Mouse (Mus musculus): ENCODE measurements at regions not wholly inside any gene's neighbourhood (a gene's known extent, or its start where the extent isn't known, plus 50 kb on each side); places are given as distances from the start of the nearest gene placed in this dataset.

DNA sequence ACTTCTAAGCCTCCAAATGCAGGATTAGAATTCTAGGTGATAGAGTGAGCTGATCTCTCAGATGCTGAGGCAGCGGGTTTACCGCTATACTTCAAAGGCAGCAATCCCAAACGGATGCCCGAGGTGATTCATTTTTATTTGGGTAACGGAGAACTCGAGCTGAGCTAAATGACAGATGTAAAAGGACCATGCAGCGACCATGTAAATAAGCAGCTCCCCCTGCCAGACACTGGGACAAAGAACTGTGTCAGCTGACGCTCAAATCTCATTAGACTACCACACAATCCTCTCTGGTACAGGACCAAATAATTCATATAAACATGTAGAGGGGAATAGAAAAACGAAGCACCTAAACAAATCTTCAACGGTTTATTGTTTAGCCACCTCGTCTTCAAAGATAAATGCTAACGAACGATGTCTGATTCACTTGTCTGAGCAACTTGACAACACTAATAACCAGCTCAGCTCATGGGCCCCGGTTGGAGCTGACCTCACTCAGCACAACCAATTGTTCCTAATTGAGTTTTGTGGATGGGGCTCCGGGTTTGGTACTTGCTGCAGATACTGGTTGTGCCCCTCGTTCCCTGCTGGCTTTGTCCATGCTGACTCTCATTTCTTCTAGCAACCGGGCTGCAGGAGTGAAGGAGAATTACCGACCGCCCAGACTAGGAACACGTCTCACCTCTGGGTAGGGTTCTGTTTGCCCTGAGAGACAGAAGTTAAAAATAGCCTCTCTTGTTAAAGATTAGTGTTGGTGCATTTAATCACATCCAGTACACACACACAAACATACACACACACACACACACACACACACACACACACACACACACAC lies 92.6 kb upstream of the Btg1 start:
- no peaks in the 10 kb centered on the region for H3K27me3 ChIP-seq (ENCODE audit: insufficient read depth, low read length)
- H3K36me3 ChIP-seq (ENCODE audit: insufficient read depth, low read length): no peaks in the 10 kb centered on the region
- H3K4me1 ChIP-seq (replicated peaks; ENCODE audit: low read depth, low read length): no peaks in the 10 kb centered on the region
- TF ChIP-seq NANOG (IDR thresholded peaks at IDR 0.05; ENCODE audit: borderline replicate concordance, low read length) (no peak), CTCF (conservative IDR thresholded peaks at IDR 0.05; ENCODE audit: low read length) (no peak), POU5F1 (IDR thresholded peaks at IDR 0.05; ENCODE audit: borderline replicate concordance, low read length) (no peak)
- peaks cover 3% of the 10 kb centered on the region; the same call in 1 of the 2 replicates for H3K9me3 ChIP-seq (ENCODE audit: low read length)
- no peak overlapping the region for H3K4me3 ChIP-seq (replicated peaks; ENCODE audit: low read length)

GRCm38 (mm10) chr10:96527864-96528263 lies 88.9 kb upstream of the Btg1 start:
- Histone ChIP-seq H3K4me3 (replicated peaks; ENCODE audit: low read length) (no peak overlapping the region), H3K4me1 (replicated peaks; ENCODE audit: low read depth, low read length) (no peaks in the 10 kb centered on the region), H3K27me3 (ENCODE audit: insufficient read depth, low read length) (no peaks in the 10 kb centered on the region), H3K9me3 (ENCODE audit: low read length) (peaks cover 3% of the 10 kb centered on the region; the same call in 1 of the 2 replicates), H3K36me3 (ENCODE audit: insufficient read depth, low read length) (no peaks in the 10 kb centered on the region)
- TF ChIP-seq CTCF (conservative IDR thresholded peaks at IDR 0.05; ENCODE audit: low read length) (no peak), POU5F1 (IDR thresholded peaks at IDR 0.05; ENCODE audit: borderline replicate concordance, low read length) (no peak), NANOG (IDR thresholded peaks at IDR 0.05; ENCODE audit: borderline replicate concordance, low read length) (no peak)

- Histone ChIP-seq H3K36me3 (ENCODE audit: insufficient read depth, low read length) (no peaks in the 10 kb centered on the region), H3K9me3 (ENCODE audit: low read length) (no peaks in the 10 kb centered on the region), H3K4me1 (replicated peaks; ENCODE audit: low read depth, low read length) (no peaks in the 10 kb centered on the region), H3K4me3 (replicated peaks; ENCODE audit: low read length) (no peak overlapping the region), H3K27me3 (ENCODE audit: insufficient read depth, low read length) (no peaks in the 10 kb centered on the region)
- no peak for TF ChIP-seq NANOG (IDR thresholded peaks at IDR 0.05; ENCODE audit: borderline replicate concordance, low read length)
- TF ChIP-seq POU5F1 (IDR thresholded peaks at IDR 0.05; ENCODE audit: borderline replicate concordance, low read length): no peak
- no peak for TF ChIP-seq CTCF (conservative IDR thresholded peaks at IDR 0.05; ENCODE audit: low read length)
Measured at GRCm38 (mm10) chr10:96534547-96535124, 82.2 kb upstream of the Btg1 start.

- H3K27me3 ChIP-seq (ENCODE audit: insufficient read depth, low read length): no peaks in the 10 kb centered on the region
- TF ChIP-seq POU5F1 (IDR thresholded peaks at IDR 0.05; ENCODE audit: borderline replicate concordance, low read length) (no peak), CTCF (conservative IDR thresholded peaks at IDR 0.05; ENCODE audit: low read length) (no peak), NANOG (IDR thresholded peaks at IDR 0.05; ENCODE audit: borderline replicate concordance, low read length) (no peak)
- H3K9me3 ChIP-seq (ENCODE audit: low read length): no peaks in the 10 kb centered on the region
- no peaks in the 10 kb centered on the region for H3K36me3 ChIP-seq (ENCODE audit: insufficient read depth, low read length)
- no peak overlapping the region for H3K4me3 ChIP-seq (replicated peaks; ENCODE audit: low read length)
- H3K4me1 ChIP-seq (replicated peaks; ENCODE audit: low read depth, low read length): no peaks in the 10 kb centered on the region
Measured at GRCm38 (mm10) chr10:96535461-96535860, 81.3 kb upstream of the Btg1 start.

- Histone ChIP-seq H3K4me3 (replicated peaks; ENCODE audit: low read length) (no peak overlapping the region), H3K27me3 (ENCODE audit: insufficient read depth, low read length) (no peaks in the 10 kb centered on the region), H3K9me3 (ENCODE audit: low read length) (no peaks in the 10 kb centered on the region), H3K36me3 (ENCODE audit: insufficient read depth, low read length) (no peaks in the 10 kb centered on the region), H3K4me1 (replicated peaks; ENCODE audit: low read depth, low read length) (no peaks in the 10 kb centered on the region)
- TF ChIP-seq CTCF (conservative IDR thresholded peaks at IDR 0.05; ENCODE audit: low read length) (no peak), NANOG (IDR thresholded peaks at IDR 0.05; ENCODE audit: borderline replicate concordance, low read length) (no peak)
Measured at GRCm38 (mm10) chr10:96540828-96541227, 76.0 kb upstream of the Btg1 start.

DNA sequence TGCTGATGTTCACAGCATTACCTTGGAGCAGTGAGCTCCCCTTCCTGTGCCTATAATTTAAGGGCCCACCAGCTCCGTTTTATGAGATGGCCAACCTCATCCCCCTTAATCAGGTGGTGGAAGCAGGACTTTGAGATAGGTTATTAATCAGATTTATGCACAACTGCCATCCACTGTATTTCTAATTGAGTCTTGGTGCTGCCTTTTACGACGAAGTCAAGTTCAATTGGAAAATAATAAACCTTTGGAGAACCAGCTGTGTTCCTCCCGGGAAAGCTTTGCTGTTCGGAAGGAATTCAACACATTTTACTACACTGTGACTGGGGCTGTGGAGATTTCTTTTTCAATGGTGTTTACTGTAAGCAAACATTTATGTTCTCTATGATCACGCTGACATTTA lies 71.5 kb upstream of the Btg1 start:
- Histone ChIP-seq H3K9me3 (ENCODE audit: low read length) (no peaks in the 10 kb centered on the region), H3K4me3 (replicated peaks; ENCODE audit: low read length) (no peak overlapping the region), H3K36me3 (ENCODE audit: insufficient read depth, low read length) (no peaks in the 10 kb centered on the region), H3K4me1 (replicated peaks; ENCODE audit: low read depth, low read length) (no peaks in the 10 kb centered on the region), H3K27me3 (ENCODE audit: insufficient read depth, low read length) (no peaks in the 10 kb centered on the region)
- no peak for TF ChIP-seq POU5F1 (IDR thresholded peaks at IDR 0.05; ENCODE audit: borderline replicate concordance, low read length)
- TF ChIP-seq CTCF (conservative IDR thresholded peaks at IDR 0.05; ENCODE audit: low read length): no peak
- TF ChIP-seq NANOG (IDR thresholded peaks at IDR 0.05; ENCODE audit: borderline replicate concordance, low read length): no peak

GRCm38 (mm10) chr10:96545761-96546388 lies 70.9 kb upstream of the Btg1 start:
- H3K4me1 ChIP-seq (replicated peaks; ENCODE audit: low read depth, low read length): no peaks in the 10 kb centered on the region
- H3K36me3 ChIP-seq (ENCODE audit: insufficient read depth, low read length): no peaks in the 10 kb centered on the region
- no peak overlapping the region for H3K4me3 ChIP-seq (replicated peaks; ENCODE audit: low read length)
- TF ChIP-seq CTCF (conservative IDR thresholded peaks at IDR 0.05; ENCODE audit: low read length) (no peak), POU5F1 (IDR thresholded peaks at IDR 0.05; ENCODE audit: borderline replicate concordance, low read length) (no peak), NANOG (IDR thresholded peaks at IDR 0.05; ENCODE audit: borderline replicate concordance, low read length) (no peak)
- no peaks in the 10 kb centered on the region for H3K27me3 ChIP-seq (ENCODE audit: insufficient read depth, low read length)
- H3K9me3 ChIP-seq (ENCODE audit: low read length): no peaks in the 10 kb centered on the region

DNA sequence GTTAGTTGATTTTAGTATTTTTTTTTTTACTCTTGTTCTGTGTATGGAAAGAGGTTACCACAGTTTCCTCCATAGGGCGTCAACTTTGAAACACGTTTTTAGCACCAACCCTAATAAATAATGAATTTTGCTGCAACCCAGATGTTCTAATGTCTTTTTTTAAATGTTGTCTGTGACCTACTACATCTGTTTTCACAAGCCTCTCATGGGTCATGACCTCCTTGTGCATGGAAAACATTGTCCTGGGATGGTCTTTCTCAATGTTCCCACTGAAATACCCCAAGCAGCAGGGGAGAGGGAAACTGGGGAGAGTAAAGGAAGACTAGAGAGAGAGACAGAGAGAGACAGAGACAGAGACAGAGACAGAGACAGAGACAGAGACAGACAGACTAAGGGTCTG lies 67.2 kb upstream of the Btg1 start:
- no peak overlapping the region for H3K4me3 ChIP-seq (replicated peaks; ENCODE audit: low read length)
- no peaks in the 10 kb centered on the region for H3K27me3 ChIP-seq (ENCODE audit: insufficient read depth, low read length)

More for the DNA sequence above, 67.2 kb upstream of the Btg1 start:
- H3K36me3 ChIP-seq (ENCODE audit: insufficient read depth, low read length): no peaks in the 10 kb centered on the region
- TF ChIP-seq NANOG (IDR thresholded peaks at IDR 0.05; ENCODE audit: borderline replicate concordance, low read length): no peak
- no peak for TF ChIP-seq CTCF (conservative IDR thresholded peaks at IDR 0.05; ENCODE audit: low read length)
- H3K9me3 ChIP-seq (ENCODE audit: low read length): no peaks in the 10 kb centered on the region
- no peaks in the 10 kb centered on the region for H3K4me1 ChIP-seq (replicated peaks; ENCODE audit: low read depth, low read length)
